In the genomic region with DNA sequence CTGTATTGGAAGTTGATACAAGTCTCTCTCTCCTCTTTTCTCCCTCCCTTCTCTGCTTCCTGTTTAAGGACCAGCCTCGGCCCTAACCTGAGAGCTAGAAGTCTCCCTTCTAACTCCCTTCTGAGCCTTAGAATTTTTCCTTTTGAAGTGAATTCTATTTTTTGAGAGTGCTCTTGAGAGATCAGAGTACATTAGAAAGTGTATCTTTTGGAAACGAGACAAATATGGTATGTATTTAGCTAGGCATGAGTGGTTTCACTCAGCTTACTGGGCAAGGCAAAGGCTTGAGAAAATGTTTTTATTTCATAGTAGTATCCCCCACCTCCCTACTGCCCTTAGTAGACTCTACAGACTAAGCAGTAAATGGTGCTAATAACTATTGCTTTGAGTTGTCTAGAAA, we compare ENCODE assay signal across 20 mouse cellular contexts. TPM values are rescaled to one million over a fixed set of nuclear protein-coding genes. Genes with fewer than 3 reads are reported as not detected.
DNase-seq lines count a peak whose midpoint lies in the region; ATAC-seq lines count a peak whose summit lies in the region.
"Had no signal": no experiment of that assay in that cellular context is flagged by ENCODE, and none has a peak within 500 bp of the region (broad histone marks: within the 10 kb centered on the region; RNA-seq: fewer than 3 reads in every experiment).

No protein-coding gene starts in this region.

- peaks cover 23% of the 10 kb centered on the region for H3K4me1 ChIP-seq in embryonic facial prominence, embryonic 12.5 days
- peaks cover 41% of the 10 kb centered on the region for H3K4me1 ChIP-seq in embryonic facial prominence, embryonic 10.5 days
- H3K4me1 ChIP-seq in kidney, embryonic 16.5 days (ENCODE audit: insufficient read depth, low read length), result peaks cover 21% of the 10 kb centered on the region; the same call in 1 of the 2 replicates
- H3K4me1 ChIP-seq in lung, embryonic 15.5 days, result peaks cover 31% of the 10 kb centered on the region
- peaks cover 4% of the 10 kb centered on the region; the same call in 1 of the 2 replicates for H3K4me1 ChIP-seq in brown adipose tissue, adult 24 weeks (ENCODE audit: control insufficient read depth, insufficient read depth, insufficient read length, low read length)

- 0 out of 2 replicates have a peak, but pooled peaks cover 4% of the 10 kb centered on the region for H3K36me3 ChIP-seq in embryonic facial prominence, embryonic 12.5 days
- H3K36me3 ChIP-seq in embryonic facial prominence, embryonic 10.5 days (replicated peaks), result peaks cover 17% of the 10 kb centered on the region
- no peaks in the 10 kb centered on the region; the same call in 1 of the 2 replicates for H3K36me3 ChIP-seq in kidney, embryonic 16.5 days (ENCODE audit: insufficient read depth, low read length)
- H3K36me3 ChIP-seq in lung, embryonic 15.5 days, result peaks cover 9% of the 10 kb centered on the region; the same call in 1 of the 2 replicates

- 33% methylated on average over 2 of the region's 2 CpGs for WGBS in embryonic facial prominence, embryonic 12.5 days
- WGBS in embryonic facial prominence, embryonic 10.5 days, result 60% methylated on average over 2 of the region's 2 CpGs
- 57% methylated on average over 2 of the region's 2 CpGs for WGBS in kidney, embryonic 16.5 days
- WGBS in lung, embryonic 15.5 days, result 39% methylated on average over 2 of the region's 2 CpGs

- H3K9ac ChIP-seq in embryonic facial prominence, embryonic 12.5 days, result no peak overlapping the region
- H3K9ac ChIP-seq in kidney, embryonic 16.5 days (replicated peaks; ENCODE audit: low read length), result no peak overlapping the region
- no peak overlapping the region for H3K9ac ChIP-seq in lung, embryonic 15.5 days
- H3K9ac ChIP-seq: embryonic facial prominence, embryonic 13.5 days; forebrain, embryonic 12.5 days; forebrain, embryonic 15.5 days; hindbrain, embryonic 12.5 days; hindbrain, embryonic 15.5 days had no signal

- no peak for ATAC-seq in embryonic facial prominence, embryonic 12.5 days (ENCODE audit: insufficient number of reproducible peaks, insufficient read depth, low FRiP score, low TSS enrichment)
- no peak for ATAC-seq in kidney, embryonic 16.5 days (ENCODE audit: low FRiP score, low TSS enrichment)
- ATAC-seq in lung, embryonic 15.5 days (ENCODE audit: borderline replicate concordance, extremely low read depth, low FRiP score, low TSS enrichment), result no peak
- no peak for ATAC-seq in frontal cortex, adult (ENCODE audit: low TSS enrichment)
- ATAC-seq: activated CD4-positive, CD25-positive, alpha-beta regulatory T cell, adult 4 months; forebrain, embryonic 15.5 days had no signal

- H3K9me3 ChIP-seq in embryonic facial prominence, embryonic 12.5 days, result no peaks in the 10 kb centered on the region
- no peaks in the 10 kb centered on the region for H3K9me3 ChIP-seq in embryonic facial prominence, embryonic 10.5 days
- H3K9me3 ChIP-seq in kidney, embryonic 16.5 days (ENCODE audit: low read length), result no peaks in the 10 kb centered on the region
- no peaks in the 10 kb centered on the region for H3K9me3 ChIP-seq in lung, embryonic 15.5 days
- H3K9me3 ChIP-seq: embryonic facial prominence, embryonic 13.5 days; forebrain, embryonic 12.5 days; forebrain, embryonic 15.5 days; hindbrain, embryonic 12.5 days; hindbrain, embryonic 15.5 days had no signal

- peak overlapping the region; percentile 46 for H3K27ac ChIP-seq in embryonic facial prominence, embryonic 12.5 days
- H3K27ac ChIP-seq in embryonic facial prominence, embryonic 10.5 days (replicated peaks), result no peak overlapping the region
- 0 out of 2 replicates have a peak overlapping the region, but pooled peaks have one; percentile 6 for H3K27ac ChIP-seq in kidney, embryonic 16.5 days (ENCODE audit: low read length)
- H3K27ac ChIP-seq in lung, embryonic 15.5 days, result peak overlapping the region; percentile 26; the same call in 1 of the 2 replicates
- peak overlapping the region; percentile 15; the same call in 1 of the 2 replicates for H3K27ac ChIP-seq in brown adipose tissue, adult 24 weeks (replicated peaks; ENCODE audit: low read depth, low read length)
- H3K27ac ChIP-seq: embryonic facial prominence, embryonic 13.5 days; forebrain, embryonic 12.5 days; forebrain, embryonic 15.5 days; hindbrain, embryonic 12.5 days; hindbrain, embryonic 15.5 days had no signal

- DNase-seq in embryonic facial prominence, embryonic 10.5 days (ENCODE audit: low spot score), result no peak
- DNase-seq in kidney, adult 8-10 months, result no peak
- DNase-seq in lung, postnatal 36 days, result no peak
- DNase-seq: adrenal gland, postnatal 25 days; cerebellum, adult 18-20 months; cerebellum, adult 9-10 months; cerebellum, postnatal 14 days; gastrocnemius, postnatal 25 days had no signal

- no peak overlapping the region for H3K4me3 ChIP-seq in embryonic facial prominence, embryonic 12.5 days
- H3K4me3 ChIP-seq in embryonic facial prominence, embryonic 10.5 days, result no peak overlapping the region
- no peak overlapping the region for H3K4me3 ChIP-seq in kidney, embryonic 16.5 days (ENCODE audit: low read length)
- no peak overlapping the region for H3K4me3 ChIP-seq in lung, embryonic 15.5 days
- H3K4me3 ChIP-seq in brown adipose tissue, adult 24 weeks (ENCODE audit: insufficient read depth, low read depth, low read length), result no peak overlapping the region
- H3K4me3 ChIP-seq: embryonic facial prominence, embryonic 13.5 days; forebrain, embryonic 12.5 days; forebrain, embryonic 15.5 days; hindbrain, embryonic 12.5 days; hindbrain, embryonic 15.5 days had no signal

- H3K27me3 ChIP-seq in embryonic facial prominence, embryonic 12.5 days, result no peaks in the 10 kb centered on the region
- H3K27me3 ChIP-seq in embryonic facial prominence, embryonic 10.5 days (replicated peaks; ENCODE audit: low read depth, poor library complexity, severe bottlenecking), result no peaks in the 10 kb centered on the region
- H3K27me3 ChIP-seq in kidney, embryonic 16.5 days (ENCODE audit: insufficient read depth, low read length), result no peaks in the 10 kb centered on the region
- H3K27me3 ChIP-seq in lung, embryonic 15.5 days, result no peaks in the 10 kb centered on the region
- H3K27me3 ChIP-seq: embryonic facial prominence, embryonic 13.5 days; forebrain, embryonic 12.5 days; forebrain, embryonic 15.5 days; hindbrain, embryonic 12.5 days; hindbrain, embryonic 15.5 days had no signal

- H3K4me2 ChIP-seq in embryonic facial prominence, embryonic 12.5 days (replicated peaks), result no peak overlapping the region
- no peak overlapping the region for H3K4me2 ChIP-seq in kidney, embryonic 16.5 days (replicated peaks; ENCODE audit: low read depth, low read length)
- no peak overlapping the region for H3K4me2 ChIP-seq in lung, embryonic 15.5 days
- H3K4me2 ChIP-seq: embryonic facial prominence, embryonic 13.5 days; forebrain, embryonic 12.5 days; forebrain, embryonic 15.5 days; heart, embryonic 11.5 days; hindbrain, embryonic 12.5 days; hindbrain, embryonic 15.5 days had no signal

RNA-seq across cellular contexts. Expression of a gene that starts 3.8 kb away (rescaled TPM):
- polyA plus RNA-seq in embryonic facial prominence, embryonic 12.5 days (2016; fragmentation: Nextera tagmentation; extraction: Ambion mirVana), result 24.6 and 27.6 TPM in 2 replicates
- 18.9 and 19.1 TPM in 2 replicates for polyA plus RNA-seq in embryonic facial prominence, embryonic 10.5 days (2016; fragmentation: Nextera tagmentation; extraction: Ambion mirVana)
- 16.6 and 17.0 TPM in 2 replicates for polyA plus RNA-seq in kidney, embryonic 16.5 days (2015; fragmentation: Nextera tagmentation; extraction: Ambion mirVana)
- 15.2 and 15.9 TPM in 2 replicates for polyA plus RNA-seq in lung, embryonic 15.5 days (2015; fragmentation: Nextera tagmentation; extraction: Ambion mirVana)
- polyA plus RNA-seq in brown adipose tissue, adult 24 weeks (2012; ENCODE audit: insufficient read depth, insufficient read length, missing spikeins), result 10.9 and 11.2 TPM in 2 replicates
